Mouse (Mus musculus): Measurements from ENCODE around the gene Grin2b. TPM values are rescaled to one million over a fixed set of nuclear protein-coding genes. Genes with fewer than 3 reads are reported as not detected.
"Not testable (repeated sequence)": the region's sequence is repeated elsewhere in the genome, so short reads cannot be mapped to it uniquely, and the experiment has no call there.

Grin2b gene
- polyA plus RNA-seq, 1 experiment from 2014 or later = 0.97 TPM

GRCm38 (mm10) chr6:135700717-135701345 is 472.5 kb downstream of the Grin2b start:
- H3K9me3 ChIP-seq = no peaks in the 10 kb centered on the region
- H3K4me1 ChIP-seq (replicated peaks) = no peaks in the 10 kb centered on the region; the same call in 1 of the 2 replicates
- WGBS = 81% methylated on average over 12 of the region's 12 CpGs
- H3K27me3 ChIP-seq = no peaks in the 10 kb centered on the region
- ATAC-seq (ENCODE audit: insufficient number of reproducible peaks, insufficient read depth, low FRiP score, low TSS enrichment, low read depth) = no peak
- no peak overlapping the region for H3K4me3 ChIP-seq (replicated peaks)
- H3K9ac ChIP-seq (replicated peaks) = no peak overlapping the region
- no peak overlapping the region for H3K4me2 ChIP-seq
- no peaks in the 10 kb centered on the region for H3K36me3 ChIP-seq
- H3K27ac ChIP-seq = no peak overlapping the region

- 27% methylated on average over 9 of the region's 9 CpGs for WGBS
- Histone ChIP-seq H3K4me2 (no peak overlapping the region), H3K4me3 (replicated peaks) (no peak overlapping the region), H3K4me1 (replicated peaks) (peaks cover 8% of the 10 kb centered on the region; the same call in 1 of the 2 replicates), H3K9me3 (peaks cover 8% of the 10 kb centered on the region; the same call in 1 of the 2 replicates), H3K36me3 (no peaks in the 10 kb centered on the region), H3K9ac (replicated peaks) (no peak overlapping the region), H3K27me3 (no peaks in the 10 kb centered on the region), H3K27ac (peak overlapping the region; percentile 36; the same call in 1 of the 2 replicates)
- ATAC-seq (ENCODE audit: insufficient number of reproducible peaks, insufficient read depth, low FRiP score, low TSS enrichment, low read depth) = peak; percentile 63; the same call in 1 of the 2 replicates
These were observed 480.8 kb downstream of the Grin2b start for GRCm38 (mm10) chr6:135692533-135692932.

GRCm38 (mm10) chr6:135691561-135691960 is 481.8 kb downstream of the Grin2b start:
- ATAC-seq (ENCODE audit: insufficient number of reproducible peaks, insufficient read depth, low FRiP score, low TSS enrichment, low read depth) = no peak
- WGBS = 87% methylated on average over 7 of the region's 7 CpGs
- H3K9me3 ChIP-seq = peaks cover 8% of the 10 kb centered on the region; the same call in 1 of the 2 replicates
- H3K4me3 ChIP-seq (replicated peaks) = no peak overlapping the region
- no peaks in the 10 kb centered on the region for H3K36me3 ChIP-seq
- no peak overlapping the region for H3K27ac ChIP-seq
- no peaks in the 10 kb centered on the region for H3K27me3 ChIP-seq
- H3K9ac ChIP-seq (replicated peaks) = no peak overlapping the region
- peaks cover 8% of the 10 kb centered on the region; the same call in 1 of the 2 replicates for H3K4me1 ChIP-seq (replicated peaks)
- no peak overlapping the region for H3K4me2 ChIP-seq

- H3K4me3 ChIP-seq (replicated peaks) = no peak overlapping the region
- no peaks in the 10 kb centered on the region; the same call in 1 of the 2 replicates for H3K27me3 ChIP-seq
- H3K9ac ChIP-seq (replicated peaks) = no peak overlapping the region
- H3K27ac ChIP-seq = no peak overlapping the region
- no peak overlapping the region for H3K4me2 ChIP-seq
- 80% methylated on average over 9 of the region's 9 CpGs for WGBS
- H3K4me1 ChIP-seq (replicated peaks) = peaks cover 8% of the 10 kb centered on the region; the same call in 1 of the 2 replicates
- no peaks in the 10 kb centered on the region for H3K36me3 ChIP-seq
- no peak for ATAC-seq (ENCODE audit: insufficient number of reproducible peaks, insufficient read depth, low FRiP score, low TSS enrichment, low read depth)
- H3K9me3 ChIP-seq = no peaks in the 10 kb centered on the region
These were observed 485.4 kb downstream of the Grin2b start for GRCm38 (mm10) chr6:135687926-135688325.

GRCm38 (mm10) chr6:135684206-135684605 is 489.1 kb downstream of the Grin2b start:
- no peak for ATAC-seq (ENCODE audit: insufficient number of reproducible peaks, insufficient read depth, low FRiP score, low TSS enrichment, low read depth)
- no peak overlapping the region for H3K4me3 ChIP-seq (replicated peaks)
- H3K4me1 ChIP-seq (replicated peaks) = no peaks in the 10 kb centered on the region
- H3K27ac ChIP-seq = no peak overlapping the region
- H3K9ac ChIP-seq (replicated peaks) = no peak overlapping the region
- 81% methylated on average over 2 of the region's 2 CpGs for WGBS
- H3K4me2 ChIP-seq = no peak overlapping the region
- no peaks in the 10 kb centered on the region for H3K36me3 ChIP-seq
- no peaks in the 10 kb centered on the region; the same call in 1 of the 2 replicates for H3K27me3 ChIP-seq
- H3K9me3 ChIP-seq = no peaks in the 10 kb centered on the region

GRCm38 (mm10) chr6:135681423-135681822 is 491.9 kb downstream of the Grin2b start:
- not testable (repeated sequence) for H3K36me3 ChIP-seq; ATAC-seq (ENCODE audit: insufficient number of reproducible peaks, insufficient read depth, low FRiP score, low TSS enrichment, low read depth)
- 89% methylated on average over 4 of the region's 4 CpGs for WGBS

GRCm38 (mm10) chr6:135680105-135680710 is 493.1 kb downstream of the Grin2b start:
- Histone ChIP-seq H3K36me3 (no peaks in the 10 kb centered on the region), H3K27me3 (no peaks in the 10 kb centered on the region; the same call in 1 of the 2 replicates), H3K4me2 (no peak overlapping the region), H3K27ac (no peak overlapping the region), H3K9me3 (no peaks in the 10 kb centered on the region), H3K4me1 (replicated peaks) (no peaks in the 10 kb centered on the region), H3K4me3 (replicated peaks) (no peak overlapping the region), H3K9ac (replicated peaks) (no peak overlapping the region)
- 72% methylated on average over 14 of the region's 14 CpGs for WGBS
- ATAC-seq (ENCODE audit: insufficient number of reproducible peaks, insufficient read depth, low FRiP score, low TSS enrichment, low read depth) = no peak

More at GRCm38 (mm10) chr6:135681423-135681822, 491.9 kb downstream of the Grin2b start:
- H3K27ac ChIP-seq; H3K27me3 ChIP-seq; H3K4me1 ChIP-seq (replicated peaks); H3K9me3 ChIP-seq; H3K4me2 ChIP-seq; H3K4me3 ChIP-seq (replicated peaks); H3K9ac ChIP-seq (replicated peaks): not testable (repeated sequence)

GRCm38 (mm10) chr6:135674380-135674779 is 498.9 kb downstream of the Grin2b start:
- no peak overlapping the region for H3K4me2 ChIP-seq
- H3K4me3 ChIP-seq (replicated peaks) = no peak overlapping the region
- H3K27ac ChIP-seq = no peak overlapping the region
- ATAC-seq (ENCODE audit: insufficient number of reproducible peaks, insufficient read depth, low FRiP score, low TSS enrichment, low read depth) = no peak
- H3K9ac ChIP-seq (replicated peaks) = no peak overlapping the region
- no peaks in the 10 kb centered on the region for H3K36me3 ChIP-seq
- no peaks in the 10 kb centered on the region for H3K27me3 ChIP-seq
- no peaks in the 10 kb centered on the region for H3K4me1 ChIP-seq (replicated peaks)
- H3K9me3 ChIP-seq = no peaks in the 10 kb centered on the region
- 74% methylated on average over 4 of the region's 4 CpGs for WGBS

- H3K4me3 ChIP-seq (replicated peaks) = no peak overlapping the region
- no peak for ATAC-seq (ENCODE audit: insufficient number of reproducible peaks, insufficient read depth, low FRiP score, low TSS enrichment, low read depth)
These were observed 501.3 kb downstream of the Grin2b start for GRCm38 (mm10) chr6:135672003-135672402.

More at GRCm38 (mm10) chr6:135672003-135672402, 501.3 kb downstream of the Grin2b start:
- H3K9ac ChIP-seq (replicated peaks) = no peak overlapping the region
- no peaks in the 10 kb centered on the region for H3K36me3 ChIP-seq
- no peak overlapping the region for H3K4me2 ChIP-seq
- H3K27me3 ChIP-seq = no peaks in the 10 kb centered on the region
- H3K9me3 ChIP-seq = no peaks in the 10 kb centered on the region
- no peaks in the 10 kb centered on the region for H3K4me1 ChIP-seq (replicated peaks)
- no peak overlapping the region for H3K27ac ChIP-seq
